Mouse (Mus musculus) cortical plate, adult 2 months (tissue): ENCODE results near the gene Yaf2.

ENCODE experiments used
- CTCF ChIP-seq: fragments of 200-500 bp; IDR thresholded peaks from 2 replicates; pipeline ENCODE4 v1.5.1; 2011; ENCODE audit warnings: mild to moderate bottlenecking, control low read depth, low read length; ENCODE audit not compliant: insufficient read depth; ENCODE audit errors: extremely low read depth
- POLR2A ChIP-seq: fragments of 200-500 bp; IDR thresholded peaks from 2 replicates; pipeline ENCODE4 v1.6.1; 2011; ENCODE audit warnings: mild to moderate bottlenecking, low read length, control low read depth; ENCODE audit not compliant: insufficient read depth; ENCODE audit errors: extremely low read depth

DNA sequence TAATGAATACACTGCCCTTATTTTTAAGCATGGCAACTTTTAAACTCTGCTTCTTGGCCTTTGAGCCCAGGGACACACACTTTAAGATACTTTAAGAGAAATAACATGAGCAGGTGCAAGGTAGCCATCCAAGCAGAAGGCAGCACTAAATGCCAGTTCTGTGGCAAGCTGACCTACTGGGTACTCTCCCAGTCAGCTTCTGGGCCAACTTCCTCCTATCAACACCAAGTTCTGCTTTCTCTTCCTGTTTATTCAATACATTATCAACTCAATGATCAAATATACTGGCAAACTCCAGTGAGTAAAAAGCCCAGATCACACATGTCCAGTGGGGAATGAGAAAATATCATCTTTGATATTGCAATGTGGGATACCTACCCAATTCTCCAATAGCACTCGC, 68.7 kb downstream of the Yaf2 start:
- no peak for TF ChIP-seq POLR2A
- no peak for TF ChIP-seq CTCF
